Mouse (Mus musculus) splenic B cell, adult 2 months (primary cell): Measurements from ENCODE around the gene Gm20388.

ENCODE experiments used
- DNase-seq: peaks from one replicate; pipeline ENCODE4 v3.0.0-alpha.2; 2011; ENCODE audit warnings: low read depth, low spot score
- H3K27me3 ChIP-seq: 2 replicates; pipeline ENCODE4 v1.6.1; 2012; ENCODE audit warnings: mild to moderate bottlenecking, low read length, moderate library complexity, mixed read lengths; ENCODE audit not compliant: control insufficient read depth, poor library complexity, insufficient read depth, severe bottlenecking
- H3K36me3 ChIP-seq: 2 replicates; pipeline ENCODE4 v1.6.1; 2012; ENCODE audit warnings: mild to moderate bottlenecking, low read length, moderate library complexity, mixed read lengths; ENCODE audit not compliant: control insufficient read depth, poor library complexity, insufficient read depth, severe bottlenecking

Gene Gm20388

DNA sequence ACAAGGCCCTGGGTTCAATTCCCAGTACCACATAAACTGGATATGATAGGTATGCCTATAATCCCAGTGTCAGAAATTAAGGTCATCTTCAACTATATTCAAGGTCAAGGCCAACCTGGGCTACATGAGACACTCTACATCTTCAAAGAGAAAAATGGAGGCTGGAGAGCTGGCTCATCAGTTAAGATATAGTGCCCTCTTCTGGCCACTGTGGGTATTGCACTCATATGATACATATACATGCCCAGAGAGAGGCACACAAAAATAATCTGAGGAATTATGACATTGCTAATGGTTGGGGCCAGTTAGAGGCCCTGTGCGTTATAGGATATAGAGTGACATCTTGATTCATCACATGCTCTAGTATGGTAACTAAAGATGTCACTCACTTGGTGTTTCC is 523.1 kb downstream of the Gm20388 start:
- Histone ChIP-seq H3K27me3 (no peaks in the 10 kb centered on the region), H3K36me3 (no peaks in the 10 kb centered on the region)
- DNase-seq, result peak; percentile 35

DNA sequence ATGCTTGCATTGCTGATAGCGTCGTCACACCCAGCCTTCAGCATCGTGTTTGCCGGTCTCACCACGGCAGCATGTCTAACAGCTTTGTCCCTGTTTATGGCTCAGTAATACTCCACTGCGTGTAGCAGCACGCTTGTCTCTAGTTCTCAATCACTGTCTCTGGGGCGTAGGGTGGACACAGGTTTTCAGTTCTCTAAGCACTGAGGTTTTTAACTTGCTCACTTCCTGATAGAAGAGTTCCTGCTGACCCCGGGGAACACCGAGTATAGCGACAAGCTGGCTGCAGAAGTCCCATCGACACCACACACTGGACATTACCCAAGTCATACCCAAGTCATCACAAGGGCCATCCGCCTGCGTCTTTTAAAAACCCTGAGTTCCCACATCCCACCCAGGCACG is 525.1 kb downstream of the Gm20388 start:
- H3K36me3 ChIP-seq, result no peaks in the 10 kb centered on the region
- no peaks in the 10 kb centered on the region for H3K27me3 ChIP-seq
- peak; percentile 15 for DNase-seq

DNA sequence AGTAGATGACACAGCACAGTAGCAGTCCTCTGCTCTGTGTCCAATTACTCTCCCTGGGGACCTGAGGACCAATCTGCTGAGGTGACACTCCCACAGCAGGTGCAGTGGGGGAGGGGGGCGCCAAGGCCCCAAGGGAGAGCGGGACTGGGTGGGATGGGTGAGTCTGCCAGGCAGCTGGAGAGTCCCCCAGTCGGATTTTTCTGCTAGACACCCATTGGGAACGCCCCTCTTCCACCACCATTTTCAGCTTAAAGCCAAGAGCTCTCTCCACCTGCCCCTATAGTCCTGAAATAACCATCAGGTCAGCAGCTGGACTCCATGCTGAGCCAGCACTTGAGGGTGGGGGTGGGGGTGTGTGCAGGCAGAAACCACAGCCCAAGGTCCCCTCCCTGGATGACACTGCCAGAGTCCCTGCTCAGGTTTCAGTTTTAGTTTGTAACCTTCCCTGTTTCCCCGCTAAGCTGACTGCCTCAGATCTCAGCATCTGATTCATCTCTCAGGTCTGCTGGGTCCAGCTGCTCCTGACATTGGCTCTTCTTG is 525.9 kb downstream of the Gm20388 start:
- Histone ChIP-seq H3K27me3 (no peaks in the 10 kb centered on the region), H3K36me3 (no peaks in the 10 kb centered on the region)
- DNase-seq, result peak; percentile 45

DNA sequence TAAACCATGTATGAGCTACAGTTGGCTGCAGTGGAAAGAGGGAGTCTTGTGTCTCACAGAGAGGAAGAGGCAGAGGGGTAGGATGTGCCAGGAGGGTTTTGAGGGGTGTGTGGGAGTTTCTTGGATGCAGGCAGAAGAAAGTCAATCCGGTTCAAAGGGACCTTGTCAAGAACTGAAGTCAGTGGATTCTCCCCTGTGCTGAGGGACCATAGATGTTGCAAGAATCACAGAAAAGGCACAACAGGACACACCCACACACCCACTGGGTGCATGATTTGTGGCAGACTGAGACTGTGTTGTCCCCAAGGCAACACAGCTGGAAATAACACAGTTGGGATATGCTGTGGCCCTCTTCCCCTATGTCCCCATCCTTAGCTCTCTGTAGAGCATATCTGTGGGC is 526.6 kb downstream of the Gm20388 start:
- Histone ChIP-seq H3K27me3 (no peaks in the 10 kb centered on the region), H3K36me3 (no peaks in the 10 kb centered on the region)
- no peak for DNase-seq

DNA sequence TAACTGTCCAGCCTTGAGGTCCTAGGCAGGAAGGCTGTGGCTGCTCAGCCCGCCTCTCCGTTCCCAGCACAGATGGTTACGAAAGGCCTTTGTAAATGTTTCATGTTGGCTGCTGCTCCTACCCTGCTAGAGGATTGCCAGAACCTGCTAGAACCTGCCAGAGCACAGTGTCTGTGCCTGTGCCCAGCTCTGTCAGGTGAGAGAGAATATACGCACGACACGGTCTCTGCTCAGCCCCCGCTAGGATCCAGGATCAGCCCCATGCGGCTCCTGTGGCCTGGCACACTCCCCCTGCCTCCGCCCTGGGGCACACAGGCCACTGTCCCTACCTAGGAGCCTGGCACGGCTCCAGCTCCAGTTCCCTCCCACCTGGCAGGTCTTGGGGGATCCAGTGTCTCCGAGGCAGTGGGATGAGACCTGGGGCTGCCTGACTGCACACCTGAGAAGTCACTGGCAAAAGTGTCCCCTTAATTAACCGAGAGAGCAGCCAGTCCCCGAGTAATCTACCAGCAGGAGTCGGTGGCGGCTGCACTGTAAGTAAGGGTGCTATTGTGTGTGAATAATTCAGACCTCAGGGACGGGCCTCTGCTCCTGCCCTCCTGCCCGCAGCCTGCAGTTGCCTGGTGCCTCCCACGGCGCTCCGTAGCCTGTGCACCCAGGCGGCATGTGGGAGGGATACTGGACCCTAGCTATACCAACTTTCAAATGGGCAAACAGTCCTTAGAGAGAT is 527.2 kb downstream of the Gm20388 start:
- Histone ChIP-seq H3K36me3 (no peaks in the 10 kb centered on the region), H3K27me3 (no peaks in the 10 kb centered on the region)
- DNase-seq, result no peak

DNA sequence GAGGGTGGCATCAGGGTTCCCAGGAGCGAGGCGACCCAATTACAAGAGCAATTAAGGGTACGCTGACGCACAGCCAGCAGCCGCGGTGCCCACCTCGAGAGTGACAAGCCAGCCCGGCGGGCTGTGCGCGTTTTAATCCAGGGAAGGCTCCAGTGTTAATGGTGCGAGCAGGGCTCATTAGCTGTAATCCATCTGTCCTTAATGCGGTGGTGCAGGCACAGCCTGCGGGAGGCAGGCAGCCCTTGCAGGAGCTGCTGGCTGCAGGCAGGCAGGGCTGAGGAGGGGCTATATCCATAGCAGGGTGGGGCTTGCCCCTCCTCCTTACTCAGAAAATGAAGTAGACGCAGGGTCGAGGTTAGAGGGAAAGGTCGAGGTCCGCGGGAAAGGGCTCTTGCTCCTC is 528.7 kb downstream of the Gm20388 start:
- Histone ChIP-seq H3K36me3 (no peaks in the 10 kb centered on the region), H3K27me3 (no peaks in the 10 kb centered on the region)
- DNase-seq, result no peak

DNA sequence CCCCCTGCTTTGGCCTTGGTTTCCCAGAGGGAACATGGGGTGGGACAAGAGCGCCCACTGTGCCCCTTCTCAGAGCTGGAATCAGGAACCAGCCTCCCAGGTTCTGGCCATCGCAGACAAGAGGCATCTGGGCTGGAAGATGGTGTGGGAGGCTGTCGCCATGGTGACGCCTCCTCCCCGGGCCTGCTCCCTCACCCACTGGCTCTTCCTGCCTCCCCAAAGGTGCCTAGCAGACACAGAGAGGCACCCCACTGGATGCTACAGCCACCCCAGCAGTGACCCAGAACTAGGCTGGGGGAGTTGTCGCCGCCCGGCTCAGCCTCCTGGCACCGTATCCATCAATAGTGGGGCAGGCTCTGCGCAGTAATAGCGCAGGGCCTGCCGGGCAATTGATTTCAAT is 530.1 kb downstream of the Gm20388 start:
- H3K27me3 ChIP-seq, result no peaks in the 10 kb centered on the region
- no peaks in the 10 kb centered on the region for H3K36me3 ChIP-seq

DNA sequence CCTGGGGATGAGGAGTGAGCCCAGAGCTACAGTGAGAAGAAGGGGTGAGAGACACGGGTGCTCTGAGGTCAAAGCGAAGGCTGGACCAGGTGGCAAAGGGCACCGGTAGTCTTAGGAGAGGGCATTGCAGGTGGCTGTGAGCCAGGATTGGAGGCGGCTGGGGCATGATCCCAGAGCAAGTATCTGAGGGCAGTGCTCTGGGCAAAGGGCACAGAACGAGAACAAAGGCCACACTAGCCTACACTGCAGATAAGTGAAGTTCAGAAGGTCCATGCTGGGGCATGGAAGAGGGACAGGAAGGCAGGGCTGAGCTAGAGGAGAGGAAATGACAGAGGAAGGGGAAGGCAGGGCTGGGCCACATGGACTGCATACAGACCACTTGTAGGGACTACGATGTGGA is 531.0 kb downstream of the Gm20388 start:
- Histone ChIP-seq H3K36me3 (no peaks in the 10 kb centered on the region), H3K27me3 (no peaks in the 10 kb centered on the region)
- no peak for DNase-seq

More for the DNA sequence above, 530.1 kb downstream of the Gm20388 start:
- no peak for DNase-seq

DNA sequence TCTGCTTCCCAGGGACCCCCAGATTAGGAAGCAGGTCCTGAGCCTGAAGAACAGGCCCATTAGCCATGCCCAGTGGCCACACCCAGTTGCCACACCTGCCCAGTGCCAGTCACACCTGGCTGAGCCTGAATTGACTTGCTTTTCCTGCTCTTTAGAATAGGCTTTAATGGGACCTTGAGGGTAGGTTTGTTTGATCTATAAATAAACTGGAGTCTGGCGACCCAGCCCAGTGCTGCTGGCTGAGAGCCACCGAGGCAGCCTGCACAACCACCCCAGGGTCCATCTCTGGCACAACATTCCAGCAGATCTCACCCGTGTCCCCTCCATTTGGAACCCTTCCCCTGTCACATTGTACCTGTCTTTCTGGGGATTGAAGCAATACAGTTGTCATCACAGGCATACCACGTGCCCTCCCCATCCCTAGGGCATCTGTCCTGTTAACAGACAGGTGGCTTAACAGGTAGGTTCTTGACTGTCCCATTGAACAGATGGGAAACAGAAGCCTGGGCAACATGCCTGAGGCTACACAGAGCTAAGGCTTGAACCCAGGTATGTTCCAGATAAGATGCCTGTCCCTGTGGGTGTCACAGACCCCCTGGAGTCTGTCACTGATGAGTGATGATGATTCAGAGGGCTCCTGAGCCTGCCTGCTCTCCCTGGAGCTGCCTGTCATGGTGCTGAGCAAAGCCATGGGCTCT is 531.8 kb downstream of the Gm20388 start:
- Histone ChIP-seq H3K36me3 (no peaks in the 10 kb centered on the region), H3K27me3 (no peaks in the 10 kb centered on the region)
- no peak for DNase-seq

DNA sequence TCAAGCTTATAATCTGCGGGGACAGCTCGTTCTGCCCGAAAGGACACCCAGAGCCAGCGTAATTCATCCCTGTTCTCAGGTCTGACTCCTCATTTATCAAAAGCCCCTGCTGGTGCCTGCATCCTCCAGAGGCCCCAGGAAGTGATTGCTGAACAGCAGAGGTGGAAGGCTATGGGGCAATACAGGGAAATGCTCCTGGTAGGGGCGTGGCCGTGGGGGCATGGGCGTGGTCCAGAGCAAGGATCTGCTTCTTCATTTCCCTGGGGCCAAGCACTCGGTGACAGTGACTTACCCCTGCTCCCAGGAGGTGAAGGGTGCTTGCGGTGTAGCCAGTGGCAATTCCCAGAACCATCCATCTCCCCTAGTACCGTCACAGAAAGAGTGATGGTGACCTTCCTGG is 534.6 kb downstream of the Gm20388 start:
- peak; percentile 15 for DNase-seq
- Histone ChIP-seq H3K27me3 (no peaks in the 10 kb centered on the region), H3K36me3 (no peaks in the 10 kb centered on the region)

DNA sequence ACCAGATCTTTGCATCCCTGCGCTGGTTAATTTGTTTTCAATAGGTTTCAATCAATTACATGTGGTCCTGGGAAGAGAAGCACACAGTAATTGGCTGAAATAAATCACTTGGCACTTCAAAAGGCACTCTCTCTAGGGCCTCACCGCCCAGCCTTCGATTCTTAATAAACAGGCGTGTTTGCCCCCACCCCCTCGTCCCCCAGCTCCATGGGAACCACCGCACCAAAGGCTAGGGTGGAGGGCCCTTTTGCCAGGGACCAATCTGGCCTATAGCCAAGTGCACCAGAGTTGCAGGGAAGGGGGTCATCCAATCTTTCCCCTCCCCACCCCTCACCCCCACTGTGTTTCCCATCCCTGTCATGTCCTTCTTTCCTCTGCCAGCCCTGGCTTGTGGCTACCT is 537.5 kb downstream of the Gm20388 start:
- Histone ChIP-seq H3K36me3 (no peaks in the 10 kb centered on the region), H3K27me3 (no peaks in the 10 kb centered on the region)
- DNase-seq, result no peak

DNA sequence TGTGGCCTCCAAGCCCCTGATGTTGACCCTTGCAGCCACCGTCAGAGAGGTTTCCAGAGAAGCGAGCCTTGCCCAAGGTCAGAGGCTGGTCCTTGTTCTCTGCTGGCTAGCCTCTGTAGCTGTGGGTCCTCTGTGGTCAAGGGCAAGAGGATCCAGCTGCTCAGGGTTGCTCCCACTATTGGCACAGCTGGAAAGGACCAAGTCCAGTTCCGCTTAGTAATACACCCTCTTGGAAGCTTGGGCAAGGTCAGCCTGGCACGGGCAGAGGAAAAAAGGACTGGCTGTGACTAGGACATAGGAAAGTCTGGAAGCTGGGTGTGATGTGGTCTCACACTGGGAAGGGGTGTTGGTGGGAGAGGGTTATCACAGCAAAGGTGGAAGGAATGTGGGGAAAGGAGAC is 538.5 kb downstream of the Gm20388 start:
- no peak for DNase-seq
- no peaks in the 10 kb centered on the region for H3K36me3 ChIP-seq
- no peaks in the 10 kb centered on the region for H3K27me3 ChIP-seq

DNA sequence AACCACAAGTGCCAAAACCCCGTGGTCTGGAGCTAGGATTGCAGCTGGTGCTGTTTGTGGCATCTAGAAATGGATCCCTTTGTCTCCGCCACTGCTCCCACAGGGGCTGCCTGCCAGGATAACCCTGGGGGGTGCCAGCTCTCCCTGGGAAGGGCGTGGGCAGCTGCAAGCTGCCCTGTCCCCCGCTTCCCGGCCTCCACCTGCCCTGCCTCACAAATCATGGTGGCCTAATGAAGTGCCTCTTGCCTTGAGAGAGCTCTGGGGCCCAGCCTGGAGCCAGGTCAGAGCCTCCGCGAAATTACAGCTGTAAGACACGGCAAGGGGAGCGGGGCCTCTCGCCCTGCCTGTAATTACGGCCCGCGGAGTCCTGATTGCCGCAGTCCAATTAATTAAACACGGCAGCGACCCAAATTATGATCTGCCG is 539.0 kb downstream of the Gm20388 start:
- Histone ChIP-seq H3K36me3 (no peaks in the 10 kb centered on the region), H3K27me3 (no peaks in the 10 kb centered on the region)
- no peak for DNase-seq

DNA sequence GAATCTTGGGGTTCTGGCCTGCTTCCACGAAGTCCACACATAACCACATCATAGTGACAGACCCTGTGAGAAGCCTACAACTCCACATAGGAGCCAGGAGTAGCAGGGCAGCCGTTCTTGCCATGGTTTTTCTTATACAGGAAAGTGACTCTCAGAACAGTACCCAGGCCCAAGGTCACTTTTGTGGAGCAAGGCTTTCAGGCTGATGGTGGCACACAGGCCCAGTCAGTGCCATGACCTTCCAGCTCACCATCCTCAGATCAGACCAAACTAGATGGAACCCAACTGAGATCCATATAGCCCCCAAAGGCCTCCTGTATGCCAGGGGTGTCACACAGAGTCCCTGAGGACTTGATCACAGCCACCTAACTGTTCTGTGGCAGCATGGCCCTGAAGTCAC is 541.5 kb downstream of the Gm20388 start:
- Histone ChIP-seq H3K36me3 (no peaks in the 10 kb centered on the region), H3K27me3 (no peaks in the 10 kb centered on the region)
- DNase-seq, result no peak

DNA sequence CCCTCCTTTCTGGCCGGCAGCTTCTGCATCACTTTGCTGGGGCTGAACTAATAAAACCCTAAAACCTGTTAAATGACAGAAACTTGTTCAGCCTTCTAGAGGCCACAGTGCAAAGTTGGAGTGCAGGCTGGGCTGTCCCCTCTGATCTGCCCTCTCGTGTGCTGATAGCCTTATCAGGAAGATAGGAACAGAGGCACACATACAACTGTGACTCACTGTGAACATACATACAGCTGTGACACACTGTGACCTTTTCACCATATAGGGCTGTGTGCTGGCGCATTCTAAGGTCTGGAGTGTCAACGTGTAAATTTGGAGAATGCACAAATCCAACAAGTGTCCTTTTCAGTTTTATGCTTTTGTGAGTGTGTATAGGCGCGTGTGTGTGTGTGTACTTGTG is 543.8 kb downstream of the Gm20388 start:
- Histone ChIP-seq H3K27me3 (no peaks in the 10 kb centered on the region), H3K36me3 (no peaks in the 10 kb centered on the region)
- no peak for DNase-seq
